Mouse (Mus musculus): ENCODE measurements around the gene Efcab12. TPM values are rescaled to one million over a fixed set of nuclear protein-coding genes. Genes with fewer than 3 reads are reported as not detected.
A peak's percentile ranks its signal among the peaks of the same experiment; 100 is the strongest.

Efcab12 gene
- total and polyA plus RNA-seq, 3 experiments = 0.27 to 0.90 TPM; not detected in 1

DNA sequence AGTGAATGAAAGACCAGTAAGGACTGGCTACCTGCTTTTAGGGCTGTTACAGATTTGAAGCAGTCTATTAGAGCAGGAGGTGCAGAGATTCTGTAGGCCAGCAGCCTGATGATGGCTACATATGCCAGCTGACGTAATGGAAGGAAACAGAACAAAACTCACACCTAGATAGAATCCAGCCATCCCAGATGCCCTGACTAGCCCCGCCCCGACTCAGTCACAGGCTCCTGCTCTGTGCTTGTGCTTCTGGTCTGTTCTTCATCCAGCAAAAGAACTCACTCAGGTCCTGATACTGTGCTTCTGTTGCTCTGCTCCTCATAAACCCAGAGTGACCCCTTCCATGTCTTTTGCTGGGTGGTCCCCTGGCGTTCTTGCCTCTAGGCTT is 18.1 kb upstream of the Efcab12 start:
- no peak overlapping the region for H3K4me3 ChIP-seq (ENCODE audit: low read depth, low read length)
- ATAC-seq (ENCODE audit: extremely low read depth, insufficient number of reproducible peaks, low FRiP score, poor library complexity, severe bottlenecking) = no peak
- no peaks in the 10 kb centered on the region for H3K9me3 ChIP-seq (replicated peaks)
- peaks cover 1% of the 10 kb centered on the region for H3K36me3 ChIP-seq (replicated peaks)
- TF ChIP-seq GATA1 (IDR thresholded peaks at IDR 0.05; ENCODE audit: borderline replicate concordance, low read length) (no peak), POLR2AphosphoS5 (IDR thresholded peaks at IDR 0.05; ENCODE audit: insufficient replicate concordance, low read depth, low read length) (no peak), CTCF (IDR thresholded peaks at IDR 0.05; ENCODE audit: low read depth, low read length) (no peak), GATA2 (IDR thresholded peaks at IDR 0.05; ENCODE audit: borderline replicate concordance, low read depth, low read length) (no peak), TAL1 (conservative IDR thresholded peaks at IDR 0.05; ENCODE audit: low read depth, low read length) (no peak)
- H3K27me3 ChIP-seq (ENCODE audit: insufficient read depth, low read length) = no peaks in the 10 kb centered on the region
- peaks cover 18% of the 10 kb centered on the region for H3K4me1 ChIP-seq (ENCODE audit: insufficient read depth, low read depth, low read length)
- no peak for DNase-seq (ENCODE audit: low spot score)

DNA sequence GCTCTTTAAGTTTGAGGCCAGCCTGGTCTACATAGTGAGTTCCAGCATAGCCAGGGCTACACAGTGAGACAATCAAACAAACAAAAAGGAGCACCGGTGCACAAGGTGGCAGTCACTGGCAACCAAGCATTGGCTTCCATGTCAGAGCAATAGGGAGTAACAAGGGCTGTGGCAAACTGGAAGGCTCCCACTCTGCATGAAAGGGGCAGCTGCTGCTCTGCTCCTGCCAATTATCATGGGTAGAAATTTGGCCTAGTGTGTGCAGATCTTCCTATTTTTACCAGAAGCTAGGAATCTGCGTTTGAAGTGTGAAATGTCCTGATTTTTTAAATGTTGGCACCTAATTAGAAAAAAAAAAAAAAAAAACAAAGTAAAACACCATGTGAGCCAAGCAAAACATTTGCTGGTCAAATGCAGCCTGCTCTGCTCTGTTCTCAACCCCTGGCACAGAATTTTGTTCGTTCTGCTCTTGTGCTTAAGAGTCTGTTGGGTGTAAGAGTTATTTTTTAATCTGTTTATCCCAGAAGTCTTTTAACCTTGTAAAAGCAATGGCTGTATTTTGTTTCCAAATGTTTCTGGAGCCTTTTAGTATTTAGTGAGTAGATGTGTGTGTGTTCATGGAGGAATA is 17.6 kb upstream of the Efcab12 start:
- Histone ChIP-seq H3K9me3 (replicated peaks) (no peaks in the 10 kb centered on the region), H3K4me1 (ENCODE audit: insufficient read depth, low read depth, low read length) (peaks cover 21% of the 10 kb centered on the region), H3K36me3 (replicated peaks) (peaks cover 4% of the 10 kb centered on the region), H3K27me3 (ENCODE audit: insufficient read depth, low read length) (no peaks in the 10 kb centered on the region), H3K4me3 (ENCODE audit: low read depth, low read length) (no peak overlapping the region)
- no peak for DNase-seq (ENCODE audit: low spot score)
- ATAC-seq (ENCODE audit: extremely low read depth, insufficient number of reproducible peaks, low FRiP score, poor library complexity, severe bottlenecking) = no peak
- no peak for TF ChIP-seq TAL1 (conservative IDR thresholded peaks at IDR 0.05; ENCODE audit: low read depth, low read length)
- no peak for TF ChIP-seq GATA1 (IDR thresholded peaks at IDR 0.05; ENCODE audit: borderline replicate concordance, low read length)
- no peak for TF ChIP-seq GATA2 (IDR thresholded peaks at IDR 0.05; ENCODE audit: borderline replicate concordance, low read depth, low read length)
- no peak for TF ChIP-seq POLR2AphosphoS5 (IDR thresholded peaks at IDR 0.05; ENCODE audit: insufficient replicate concordance, low read depth, low read length)
- TF ChIP-seq CTCF (IDR thresholded peaks at IDR 0.05; ENCODE audit: low read depth, low read length) = no peak

DNA sequence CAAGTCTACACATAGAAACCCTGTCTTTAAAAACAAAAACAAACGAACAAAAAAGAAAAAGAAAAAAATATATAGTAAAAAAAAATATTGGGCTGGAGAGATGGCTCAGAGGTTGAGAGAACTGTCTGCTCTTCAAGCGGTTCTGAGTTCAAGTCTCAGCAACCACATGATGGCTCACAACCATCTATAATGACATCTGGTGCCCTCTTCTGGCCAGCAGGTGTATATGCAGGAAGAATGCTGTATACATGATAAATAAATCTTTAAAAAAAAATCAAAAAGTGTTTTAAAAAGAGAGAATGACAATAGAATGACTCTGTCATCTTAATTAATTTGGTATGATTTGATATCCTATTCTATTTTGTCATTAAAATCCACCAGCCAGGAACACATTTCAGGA is 16.2 kb upstream of the Efcab12 start:
- no peak for DNase-seq (ENCODE audit: low spot score)
- Histone ChIP-seq H3K27me3 (ENCODE audit: insufficient read depth, low read length) (no peaks in the 10 kb centered on the region), H3K9me3 (replicated peaks) (no peaks in the 10 kb centered on the region), H3K36me3 (replicated peaks) (peaks cover 14% of the 10 kb centered on the region), H3K4me1 (ENCODE audit: insufficient read depth, low read depth, low read length) (peaks cover 21% of the 10 kb centered on the region), H3K4me3 (ENCODE audit: low read depth, low read length) (no peak overlapping the region)
- TF ChIP-seq TAL1 (conservative IDR thresholded peaks at IDR 0.05; ENCODE audit: low read depth, low read length) = no peak
- TF ChIP-seq CTCF (IDR thresholded peaks at IDR 0.05; ENCODE audit: low read depth, low read length) = 0 out of 2 replicates have a peak, but pooled peaks have one; percentile 23
- no peak for ATAC-seq (ENCODE audit: extremely low read depth, insufficient number of reproducible peaks, low FRiP score, poor library complexity, severe bottlenecking)

DNA sequence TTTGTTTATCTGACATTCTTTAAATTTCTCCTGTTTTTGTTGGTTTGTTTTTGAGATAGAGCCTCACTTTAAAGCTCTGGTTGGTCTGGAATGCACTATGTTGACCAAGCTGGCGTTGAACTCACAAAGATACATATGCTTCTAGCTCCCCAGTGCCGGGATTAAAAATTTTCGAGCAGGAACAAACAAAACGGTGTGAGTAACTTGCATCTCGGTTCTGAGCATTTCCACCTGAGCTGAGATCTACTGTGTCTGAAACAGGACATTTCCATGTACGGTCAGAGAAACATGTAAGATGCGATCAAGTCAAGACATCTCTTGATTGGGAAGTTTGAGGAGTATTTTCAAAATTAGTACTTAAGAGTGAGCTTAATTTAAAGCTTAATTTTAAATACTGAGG is 15.8 kb upstream of the Efcab12 start:
- TF ChIP-seq CTCF (IDR thresholded peaks at IDR 0.05; ENCODE audit: low read depth, low read length) (no peak), GATA2 (IDR thresholded peaks at IDR 0.05; ENCODE audit: borderline replicate concordance, low read depth, low read length) (no peak), POLR2AphosphoS5 (IDR thresholded peaks at IDR 0.05; ENCODE audit: insufficient replicate concordance, low read depth, low read length) (no peak), TAL1 (conservative IDR thresholded peaks at IDR 0.05; ENCODE audit: low read depth, low read length) (no peak), GATA1 (IDR thresholded peaks at IDR 0.05; ENCODE audit: borderline replicate concordance, low read length) (no peak)
- Histone ChIP-seq H3K27me3 (ENCODE audit: insufficient read depth, low read length) (no peaks in the 10 kb centered on the region), H3K36me3 (replicated peaks) (peaks cover 18% of the 10 kb centered on the region), H3K9me3 (replicated peaks) (no peaks in the 10 kb centered on the region), H3K4me1 (ENCODE audit: insufficient read depth, low read depth, low read length) (peaks cover 19% of the 10 kb centered on the region), H3K4me3 (ENCODE audit: low read depth, low read length) (peak overlapping the region; percentile 76)
- no peak for ATAC-seq (ENCODE audit: extremely low read depth, insufficient number of reproducible peaks, low FRiP score, poor library complexity, severe bottlenecking)
- no peak for DNase-seq (ENCODE audit: low spot score)

DNA sequence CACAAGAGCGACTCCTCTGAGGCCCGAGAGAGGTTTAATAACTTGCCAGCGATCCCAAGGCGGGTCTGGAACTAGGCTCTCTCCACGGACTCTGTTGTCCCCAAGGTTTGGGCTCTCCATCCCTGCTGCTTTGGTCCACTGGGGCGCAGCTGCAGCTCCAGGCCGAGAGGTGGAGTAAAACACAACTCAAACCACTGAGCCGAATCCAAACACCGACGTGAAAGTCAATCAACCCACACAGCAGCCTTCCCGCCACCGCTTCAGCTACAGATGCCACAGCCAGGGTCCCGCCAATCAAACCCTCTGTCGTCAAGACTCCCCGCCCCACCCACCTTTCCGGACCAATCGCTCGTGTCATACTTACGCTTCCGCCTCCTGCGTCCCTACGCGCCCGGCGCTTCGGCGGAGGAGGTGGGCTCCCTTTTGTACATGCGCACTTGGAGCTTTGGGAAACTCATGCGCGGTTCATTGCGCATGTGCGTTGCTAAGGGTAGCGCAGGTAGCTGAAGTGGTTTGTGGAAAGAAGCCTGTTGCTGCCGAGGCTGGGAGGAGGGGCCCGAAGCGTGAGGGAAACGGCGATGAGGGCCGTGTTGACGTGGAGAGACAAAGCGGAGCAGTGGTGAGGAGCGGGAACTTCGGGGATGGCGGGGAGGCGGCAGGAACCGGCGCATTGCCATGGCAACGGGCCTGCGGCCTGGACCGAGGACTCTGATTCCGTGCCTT is 15.0 kb upstream of the Efcab12 start, which contains the start of the genes Mbd4 and Ift122:
Mbd4 (minus strand) TSS at position 281 of the 723 bp plus-strand sequence.
Ift122 (plus strand) TSS at position 380 of the 723 bp plus-strand sequence.
- no peaks in the 10 kb centered on the region for H3K9me3 ChIP-seq (replicated peaks)
- DNase-seq (ENCODE audit: low spot score) (peak; percentile 96), ATAC-seq (ENCODE audit: extremely low read depth, insufficient number of reproducible peaks, low FRiP score, poor library complexity, severe bottlenecking) (peak; percentile 99)
- peak within 1 kb of the TSS; percentile 76 for H3K4me3 ChIP-seq (ENCODE audit: low read depth, low read length)
- no peaks in the 10 kb centered on the region for H3K27me3 ChIP-seq (ENCODE audit: insufficient read depth, low read length)
- peaks cover 26% of the 10 kb centered on the region for H3K36me3 ChIP-seq (replicated peaks)
- TF ChIP-seq GATA2 (IDR thresholded peaks at IDR 0.05; ENCODE audit: borderline replicate concordance, low read depth, low read length) (no peak), POLR2AphosphoS5 (IDR thresholded peaks at IDR 0.05; ENCODE audit: insufficient replicate concordance, low read depth, low read length) (no peak), TAL1 (conservative IDR thresholded peaks at IDR 0.05; ENCODE audit: low read depth, low read length) (no peak), GATA1 (IDR thresholded peaks at IDR 0.05; ENCODE audit: borderline replicate concordance, low read length) (no peak), CTCF (IDR thresholded peaks at IDR 0.05; ENCODE audit: low read depth, low read length) (no peak)
- peaks cover 23% of the 10 kb centered on the region for H3K4me1 ChIP-seq (ENCODE audit: insufficient read depth, low read depth, low read length)

DNA sequence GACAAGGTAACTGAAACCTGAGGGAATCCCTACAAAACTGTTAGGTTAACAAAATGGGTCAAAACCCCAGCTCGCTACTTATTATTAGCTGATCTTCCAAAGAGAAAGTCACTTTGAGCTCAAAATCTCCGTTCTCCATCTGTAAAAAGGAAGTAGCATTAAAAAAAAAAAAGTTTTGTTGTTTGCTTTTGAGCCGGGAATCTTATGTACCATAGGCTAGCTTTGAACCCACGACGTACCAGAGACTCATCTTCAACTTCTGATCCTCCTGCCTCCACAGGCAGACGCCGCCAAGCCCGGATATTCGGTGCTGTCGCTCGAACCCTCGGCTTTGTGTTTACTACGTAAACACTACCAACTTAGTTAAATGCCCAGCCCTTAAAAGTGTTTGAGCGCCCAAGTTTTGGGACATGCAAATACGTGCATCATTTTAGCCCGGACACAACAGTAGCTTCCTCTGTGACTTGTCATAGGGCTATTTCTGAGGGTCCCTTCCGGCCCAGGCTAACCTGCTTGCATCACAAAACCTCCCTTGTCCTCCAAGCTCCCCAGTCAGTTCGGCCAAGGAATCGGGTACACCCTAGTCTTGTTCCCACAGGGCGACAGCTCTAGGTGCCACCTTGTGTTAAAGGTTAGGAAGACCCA is 14.4 kb upstream of the Efcab12 start:
- TF ChIP-seq CTCF (IDR thresholded peaks at IDR 0.05; ENCODE audit: low read depth, low read length) (no peak), GATA1 (IDR thresholded peaks at IDR 0.05; ENCODE audit: borderline replicate concordance, low read length) (no peak), GATA2 (IDR thresholded peaks at IDR 0.05; ENCODE audit: borderline replicate concordance, low read depth, low read length) (no peak), TAL1 (conservative IDR thresholded peaks at IDR 0.05; ENCODE audit: low read depth, low read length) (no peak), POLR2AphosphoS5 (IDR thresholded peaks at IDR 0.05; ENCODE audit: insufficient replicate concordance, low read depth, low read length) (no peak)
- Histone ChIP-seq H3K4me1 (ENCODE audit: insufficient read depth, low read depth, low read length) (peaks cover 25% of the 10 kb centered on the region), H3K36me3 (replicated peaks) (peaks cover 31% of the 10 kb centered on the region), H3K9me3 (replicated peaks) (no peaks in the 10 kb centered on the region), H3K27me3 (ENCODE audit: insufficient read depth, low read length) (no peaks in the 10 kb centered on the region), H3K4me3 (ENCODE audit: low read depth, low read length) (peak overlapping the region; percentile 76)
- ATAC-seq (ENCODE audit: extremely low read depth, insufficient number of reproducible peaks, low FRiP score, poor library complexity, severe bottlenecking) = no peak
- peak; percentile 45 for DNase-seq (ENCODE audit: low spot score)
